Mouse (Mus musculus): Measurements from ENCODE around the gene Clic6. TPM values are rescaled to one million over a fixed set of nuclear protein-coding genes. Genes with fewer than 3 reads are reported as not detected.

The Clic6 gene
- total RNA-seq, 2 experiments from 2014 or later = 0.17 to 1.7 TPM

GRCm38 (mm10) chr16:92587836-92588235, 102.3 kb downstream of the Clic6 start:
- no peak for DNase-seq (ENCODE audit: low spot score in 2 of 2)

Other genes starting within 250 kb of the Clic6 start
- gene Kcne2, start 193.3 kb upstream of the Clic6 start, total RNA-seq (2021) = not detected
- gene Smim11, start 184.4 kb upstream of the Clic6 start, total RNA-seq (2021) = 10 to 100 TPM; 49.0 to 51.8 TPM
- gene Fam243, start 164.3 kb upstream of the Clic6 start, total RNA-seq (2021) = under 1 TPM in 1 of 2 experiments, not detected in 1; 0.25 TPM
- under 1 TPM in 1 of 2 experiments, not detected in 1; 0.34 TPM for gene Kcne1, start 126.3 kb upstream of the Clic6 start, total RNA-seq (2021)
- gene Rcan1, start 14.9 kb upstream of the Clic6 start, total RNA-seq (2021) = 10 to 100 TPM; 19.1 to 19.2 TPM